Comparison of ENCODE assay signal across 8 mouse cellular contexts in the genomic region with DNA sequence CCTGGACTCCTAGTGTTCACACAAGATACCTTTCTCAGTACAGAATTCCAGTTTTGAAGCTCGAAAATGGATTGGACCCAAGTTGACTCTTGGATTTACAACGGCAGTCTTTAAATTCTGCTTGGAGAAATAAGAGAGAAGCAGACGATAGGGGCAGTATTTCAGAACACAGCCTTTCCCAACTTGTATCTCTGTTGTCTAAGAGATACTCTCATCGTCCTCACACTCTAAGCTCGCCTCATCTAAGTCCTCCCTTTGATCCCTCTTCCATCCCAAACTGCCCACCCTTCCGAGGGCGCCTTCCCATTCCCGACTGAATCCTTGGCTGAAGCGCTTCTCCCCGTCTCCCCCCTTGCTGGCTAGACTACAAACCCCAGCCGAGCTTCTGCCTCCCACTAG. TPM values are rescaled to one million over a fixed set of nuclear protein-coding genes. Genes with fewer than 3 reads are reported as not detected.
DNase-seq lines count a peak whose midpoint lies in the region; ATAC-seq and TF ChIP-seq lines count a peak whose summit lies in the region.

No protein-coding gene starts in this region.

- H3K36me3 ChIP-seq in lung, embryonic 14.5 days (ENCODE audit: insufficient read depth) = no peaks in the 10 kb centered on the region
- H3K36me3 ChIP-seq in embryonic facial prominence, embryonic 15.5 days = no peaks in the 10 kb centered on the region
- H3K36me3 ChIP-seq in limb, embryonic 11.5 days (ENCODE audit: control insufficient read depth, insufficient read depth, low read length) = no peaks in the 10 kb centered on the region
- H3K36me3 ChIP-seq in neural tube, embryonic 14.5 days (ENCODE audit: control insufficient read depth, insufficient read depth, low read length) = no peaks in the 10 kb centered on the region

- H3K4me1 ChIP-seq in lung, embryonic 14.5 days (ENCODE audit: insufficient read depth) = no peaks in the 10 kb centered on the region
- H3K4me1 ChIP-seq in embryonic facial prominence, embryonic 15.5 days = 0 out of 2 replicates have a peak, but pooled peaks cover 3% of the 10 kb centered on the region
- H3K4me1 ChIP-seq in limb, embryonic 11.5 days (ENCODE audit: control insufficient read depth, insufficient read depth, low read length) = no peaks in the 10 kb centered on the region
- 0 out of 2 replicates have a peak, but pooled peaks cover 4% of the 10 kb centered on the region for H3K4me1 ChIP-seq in neural tube, embryonic 14.5 days (ENCODE audit: control insufficient read depth, insufficient read depth, low read length)

- TF ChIP-seq CTCF in lung, embryonic 14.5 days (IDR thresholded peaks at IDR 0.05; ENCODE audit: low read depth) = no peak

- H3K27me3 ChIP-seq in lung, embryonic 14.5 days (ENCODE audit: insufficient read depth, low read length) = no peaks in the 10 kb centered on the region
- H3K27me3 ChIP-seq in embryonic facial prominence, embryonic 15.5 days = peaks cover 10% of the 10 kb centered on the region; the same call in 1 of the 2 replicates
- H3K27me3 ChIP-seq in limb, embryonic 11.5 days (ENCODE audit: control insufficient read depth, insufficient read depth, low read length) = 0 out of 2 replicates have a peak, but pooled peaks cover 8% of the 10 kb centered on the region
- H3K27me3 ChIP-seq in neural tube, embryonic 14.5 days (ENCODE audit: control insufficient read depth, insufficient read depth, low read length) = peaks cover 5% of the 10 kb centered on the region; the same call in 1 of the 2 replicates

- H3K4me3 ChIP-seq in lung, embryonic 14.5 days (ENCODE audit: low read depth, low read length) = peak overlapping the region; percentile 50
- H3K4me3 ChIP-seq in embryonic facial prominence, embryonic 15.5 days (replicated peaks) = peak overlapping the region; percentile 56
- peak overlapping the region; percentile 51 for H3K4me3 ChIP-seq in limb, embryonic 11.5 days (ENCODE audit: low read depth, low read length)
- H3K4me3 ChIP-seq in neural tube, embryonic 14.5 days (ENCODE audit: low read depth, low read length) = peak overlapping the region; percentile 47

- peak overlapping the region; percentile 64 for H3K9ac ChIP-seq in lung, embryonic 14.5 days
- peak overlapping the region; percentile 12; the same call in 1 of the 2 replicates for H3K9ac ChIP-seq in embryonic facial prominence, embryonic 15.5 days
- H3K9ac ChIP-seq in limb, embryonic 11.5 days (ENCODE audit: low read length) = peak overlapping the region; percentile 72
- H3K9ac ChIP-seq in neural tube, embryonic 14.5 days (replicated peaks; ENCODE audit: low read depth, low read length) = peak overlapping the region; percentile 39; the same call in 1 of the 2 replicates

- peak overlapping the region; percentile 61 for H3K4me2 ChIP-seq in lung, embryonic 14.5 days
- peak overlapping the region; percentile 51 for H3K4me2 ChIP-seq in embryonic facial prominence, embryonic 15.5 days (replicated peaks)
- H3K4me2 ChIP-seq in limb, embryonic 11.5 days (ENCODE audit: low read depth, severe bottlenecking) = peak overlapping the region; percentile 37
- H3K4me2 ChIP-seq in neural tube, embryonic 14.5 days (ENCODE audit: low read depth, low read length) = peak overlapping the region; percentile 48

- H3K27ac ChIP-seq in lung, embryonic 14.5 days (ENCODE audit: low read depth) = peak overlapping the region; percentile 93
- peak overlapping the region; percentile 85 for H3K27ac ChIP-seq in embryonic facial prominence, embryonic 15.5 days (replicated peaks)
- H3K27ac ChIP-seq in limb, embryonic 11.5 days (replicated peaks; ENCODE audit: low read depth, low read length) = peak overlapping the region; percentile 64
- peak overlapping the region; percentile 74 for H3K27ac ChIP-seq in neural tube, embryonic 14.5 days (ENCODE audit: low read depth, low read length)

- no peak; the same call in 1 of the 2 replicates for ATAC-seq in lung, embryonic 14.5 days (ENCODE audit: insufficient read depth)
- peak; percentile 16; the same call in 1 of the 2 replicates for ATAC-seq in embryonic facial prominence, embryonic 15.5 days (ENCODE audit: insufficient number of reproducible peaks, low FRiP score, low TSS enrichment, low read depth)
- ATAC-seq in limb, embryonic 11.5 days (ENCODE audit: insufficient number of reproducible peaks, low FRiP score, low TSS enrichment, low read depth) = no peak; the same call in 1 of the 2 replicates
- ATAC-seq in neural tube, embryonic 14.5 days (ENCODE audit: low read depth) = peak; percentile 38; the same call in 1 of the 2 replicates

- no peak for DNase-seq in lung, embryonic 14.5 days
- DNase-seq in lung, postnatal 4 days = no peak
- DNase-seq in limb, embryonic 11.5 days (ENCODE audit: low spot score) = no peak
- DNase-seq in layer of hippocampus, postnatal 10 days (ENCODE audit: low spot score in 2 of 2) = no peak
- no peak for DNase-seq in cerebellum, adult 9-10 months
- DNase-seq in gastrocnemius, adult 8-10 months (ENCODE audit: low spot score in 2 of 2) = no peak

- H3K9me3 ChIP-seq in lung, embryonic 14.5 days (ENCODE audit: low read depth, low read length) = no peaks in the 10 kb centered on the region
- no peaks in the 10 kb centered on the region for H3K9me3 ChIP-seq in embryonic facial prominence, embryonic 15.5 days (replicated peaks)
- H3K9me3 ChIP-seq in limb, embryonic 11.5 days (ENCODE audit: control insufficient read depth, low read length) = no peaks in the 10 kb centered on the region
- H3K9me3 ChIP-seq in neural tube, embryonic 14.5 days (ENCODE audit: control insufficient read depth, low read length) = no peaks in the 10 kb centered on the region

- 18% methylated on average over 11 of the region's 11 CpGs for WGBS in lung, embryonic 14.5 days
- 16% methylated on average over 11 of the region's 11 CpGs for WGBS in embryonic facial prominence, embryonic 15.5 days
- WGBS in limb, embryonic 11.5 days = 19% methylated on average over 11 of the region's 11 CpGs
- WGBS in neural tube, embryonic 14.5 days = 21% methylated on average over 11 of the region's 11 CpGs

RNA-seq across cellular contexts. Expression of gene Ribc1, which starts 0.3 kb away (rescaled TPM):
- 1.5 and 2.0 TPM in 2 replicates for polyA plus RNA-seq in lung, embryonic 14.5 days (2014; fragmentation: Nextera tagmentation; extraction: Ambion mirVana)
- 4.7 and 6.5 TPM in 2 replicates for polyA plus RNA-seq in embryonic facial prominence, embryonic 15.5 days (2015; fragmentation: Nextera tagmentation; extraction: Ambion mirVana)
- polyA plus RNA-seq in limb, embryonic 11.5 days (2014; fragmentation: Nextera tagmentation; extraction: Ambion mirVana) = 5.3 and 6.3 TPM in 2 replicates
- polyA plus RNA-seq in neural tube, embryonic 14.5 days (2014; fragmentation: Nextera tagmentation; extraction: Ambion mirVana) = 1.0 and 1.1 TPM in 2 replicates
- total RNA-seq in layer of hippocampus, postnatal 10 days (2021) = under 1 TPM in 1 of 2 experiments, not detected in 1; 0.23 TPM
- total RNA-seq in gastrocnemius, adult 8-10 months (2022) = under 1 TPM in 3 of 4 experiments, not detected in 1; 0.24 to 0.75 (median 0.41) TPM

RNA-seq across cellular contexts. Expression of gene Smc1a, which starts 0.5 kb away (rescaled TPM):
- polyA plus RNA-seq in lung, embryonic 14.5 days (2014; fragmentation: Nextera tagmentation; extraction: Ambion mirVana) = 116 and 117 TPM in 2 replicates
- 98.2 and 100 TPM in 2 replicates for polyA plus RNA-seq in embryonic facial prominence, embryonic 15.5 days (2015; fragmentation: Nextera tagmentation; extraction: Ambion mirVana)
- polyA plus RNA-seq in limb, embryonic 11.5 days (2014; fragmentation: Nextera tagmentation; extraction: Ambion mirVana) = 138 and 143 TPM in 2 replicates
- 69.9 and 88.8 TPM in 2 replicates for polyA plus RNA-seq in neural tube, embryonic 14.5 days (2014; fragmentation: Nextera tagmentation; extraction: Ambion mirVana)
- total RNA-seq in layer of hippocampus, postnatal 10 days (2021) = 10 to 100 TPM; 50.9 to 57.2 TPM
- 10 to 100 TPM in 3 of 4 experiments, 1 to 10 TPM in 1; 9.5 to 15.1 (median 12.4) TPM for total RNA-seq in gastrocnemius, adult 8-10 months (2022)

RNA-seq across cellular contexts. Expression of gene Hsd17b10, which starts 14.1 kb away (rescaled TPM):
- polyA plus RNA-seq in lung, embryonic 14.5 days (2014; fragmentation: Nextera tagmentation; extraction: Ambion mirVana) = 219 and 223 TPM in 2 replicates
- 180 and 186 TPM in 2 replicates for polyA plus RNA-seq in embryonic facial prominence, embryonic 15.5 days (2015; fragmentation: Nextera tagmentation; extraction: Ambion mirVana)
- polyA plus RNA-seq in limb, embryonic 11.5 days (2014; fragmentation: Nextera tagmentation; extraction: Ambion mirVana) = 246 and 254 TPM in 2 replicates
- polyA plus RNA-seq in neural tube, embryonic 14.5 days (2014; fragmentation: Nextera tagmentation; extraction: Ambion mirVana) = 113 and 120 TPM in 2 replicates
- total RNA-seq in layer of hippocampus, postnatal 10 days (2021) = 10 to 100 TPM; 42.3 to 51.7 TPM
- 100 to 1,000 TPM in 2 of 4 experiments, 10 to 100 TPM in 2; 77.2 to 121 (median 96.8) TPM for total RNA-seq in gastrocnemius, adult 8-10 months (2022)

Comparison
In these comparisons a context has a peak if more than half of its experiments do, and no peak if none do; other contexts are left out.
1. ATAC-seq: peak in embryonic facial prominence, embryonic 15.5 days (single experiment) and neural tube, embryonic 14.5 days (single experiment); none in lung, embryonic 14.5 days (single experiment) and limb, embryonic 11.5 days (single experiment).
2. H3K9ac ChIP-seq: peak in every context shown above with its lines; median percentile 72 in limb, embryonic 11.5 days; 64 in lung, embryonic 14.5 days; 39 in neural tube, embryonic 14.5 days; 12 in embryonic facial prominence, embryonic 15.5 days.
3. Peak in every context shown above with its lines, with median percentiles within 50 percentile points of each other: H3K27ac ChIP-seq, H3K4me2 ChIP-seq and H3K4me3 ChIP-seq.